Mouse (Mus musculus): ENCODE results near the gene Sgtb. TPM values are rescaled to one million over a fixed set of nuclear protein-coding genes. Genes with fewer than 3 reads are reported as not detected.

The Sgtb gene
- polyA plus RNA-seq, 1 experiment from 2014 or later: 32.5 TPM

- H3K4me2 ChIP-seq (ENCODE audit: low read length): no peak overlapping the region
- H3K9ac ChIP-seq (ENCODE audit: low read depth, low read length): no peak overlapping the region
- no peaks in the 10 kb centered on the region for H3K4me1 ChIP-seq (ENCODE audit: control insufficient read depth, insufficient read depth, low read depth, low read length)
- H3K4me3 ChIP-seq (ENCODE audit: low read length): no peak overlapping the region
- no peaks in the 10 kb centered on the region for H3K9me3 ChIP-seq (ENCODE audit: control insufficient read depth, low read length)
- ATAC-seq: no peak
- no peak overlapping the region for H3K27ac ChIP-seq (ENCODE audit: low read depth, low read length)
- WGBS: 90% methylated on average over 7 of the region's 7 CpGs
- H3K27me3 ChIP-seq (replicated peaks; ENCODE audit: control insufficient read depth, insufficient read depth, low read length): no peaks in the 10 kb centered on the region
- H3K36me3 ChIP-seq (ENCODE audit: control insufficient read depth, insufficient read depth, low read length): peaks cover 10% of the 10 kb centered on the region
Observed at GRCm38 (mm10) chr13:104155106-104155505, 45.6 kb downstream of the Sgtb start.

DNA sequence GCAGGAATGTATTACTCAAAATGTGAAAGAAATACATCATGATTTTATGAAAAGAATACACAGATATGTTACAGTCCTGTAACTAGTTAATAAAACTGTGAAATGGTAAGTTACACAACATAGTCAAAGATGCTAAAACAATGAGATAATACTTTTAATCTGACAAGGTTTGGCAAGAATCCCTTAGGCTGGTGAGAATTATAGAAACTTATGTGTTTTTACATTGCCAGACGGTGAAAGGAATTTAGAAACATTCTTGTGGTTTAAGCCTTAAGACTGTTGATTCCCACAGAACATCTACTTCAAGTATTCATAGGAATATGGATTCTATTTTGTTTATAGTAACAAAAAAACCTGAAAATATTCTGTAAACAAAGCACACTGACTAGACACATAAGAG, 46.1 kb downstream of the Sgtb start:
- Histone ChIP-seq H3K27ac (ENCODE audit: low read depth, low read length) (no peak overlapping the region), H3K9ac (ENCODE audit: low read depth, low read length) (no peak overlapping the region), H3K4me2 (ENCODE audit: low read length) (no peak overlapping the region), H3K4me3 (ENCODE audit: low read length) (no peak overlapping the region), H3K36me3 (ENCODE audit: control insufficient read depth, insufficient read depth, low read length) (peaks cover 10% of the 10 kb centered on the region), H3K9me3 (ENCODE audit: control insufficient read depth, low read length) (no peaks in the 10 kb centered on the region), H3K4me1 (ENCODE audit: control insufficient read depth, insufficient read depth, low read depth, low read length) (no peaks in the 10 kb centered on the region), H3K27me3 (replicated peaks; ENCODE audit: control insufficient read depth, insufficient read depth, low read length) (no peaks in the 10 kb centered on the region)
- ATAC-seq: no peak
- 96% methylated on average over 1 of the region's 1 CpGs for WGBS

- H3K4me3 ChIP-seq (ENCODE audit: low read length): no peak overlapping the region
- no peak overlapping the region for H3K4me2 ChIP-seq (ENCODE audit: low read length)
- H3K27me3 ChIP-seq (replicated peaks; ENCODE audit: control insufficient read depth, insufficient read depth, low read length): no peaks in the 10 kb centered on the region
- peaks cover 10% of the 10 kb centered on the region for H3K36me3 ChIP-seq (ENCODE audit: control insufficient read depth, insufficient read depth, low read length)
- H3K27ac ChIP-seq (ENCODE audit: low read depth, low read length): no peak overlapping the region
- peaks cover 3% of the 10 kb centered on the region; the same call in 1 of the 2 replicates for H3K4me1 ChIP-seq (ENCODE audit: control insufficient read depth, insufficient read depth, low read depth, low read length)
- 91% methylated on average over 5 of the region's 5 CpGs for WGBS
- no peak for ATAC-seq
- peaks cover 3% of the 10 kb centered on the region for H3K9me3 ChIP-seq (ENCODE audit: control insufficient read depth, low read length)
- H3K9ac ChIP-seq (ENCODE audit: low read depth, low read length): no peak overlapping the region
Observed at GRCm38 (mm10) chr13:104171711-104172110, 62.2 kb downstream of the Sgtb start.

DNA sequence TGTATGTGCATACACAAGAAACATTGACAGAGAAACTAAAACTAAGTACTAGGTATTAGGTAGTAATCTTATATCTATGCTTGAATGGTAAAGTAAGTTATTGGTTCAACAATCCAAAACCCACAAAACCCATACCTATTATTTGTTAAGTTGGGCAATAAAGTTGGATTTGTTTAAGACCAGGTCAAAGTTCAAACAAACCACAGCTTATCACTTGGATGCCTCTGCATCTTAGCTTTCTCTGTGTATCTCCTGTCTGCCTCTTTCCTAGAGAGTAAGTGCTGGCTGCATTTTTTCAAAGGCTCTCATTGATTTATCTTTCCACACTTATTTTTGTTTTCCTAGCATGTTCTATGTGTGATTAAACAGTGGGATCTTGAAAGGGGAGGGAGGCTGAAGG, 63.0 kb downstream of the Sgtb start:
- Histone ChIP-seq H3K4me1 (ENCODE audit: control insufficient read depth, insufficient read depth, low read depth, low read length) (peaks cover 8% of the 10 kb centered on the region), H3K9me3 (ENCODE audit: control insufficient read depth, low read length) (peaks cover 3% of the 10 kb centered on the region), H3K27ac (ENCODE audit: low read depth, low read length) (no peak overlapping the region), H3K9ac (ENCODE audit: low read depth, low read length) (no peak overlapping the region), H3K4me3 (ENCODE audit: low read length) (no peak overlapping the region), H3K27me3 (replicated peaks; ENCODE audit: control insufficient read depth, insufficient read depth, low read length) (no peaks in the 10 kb centered on the region), H3K4me2 (ENCODE audit: low read length) (no peak overlapping the region), H3K36me3 (ENCODE audit: control insufficient read depth, insufficient read depth, low read length) (peaks cover 10% of the 10 kb centered on the region)
- ATAC-seq: no peak

DNA sequence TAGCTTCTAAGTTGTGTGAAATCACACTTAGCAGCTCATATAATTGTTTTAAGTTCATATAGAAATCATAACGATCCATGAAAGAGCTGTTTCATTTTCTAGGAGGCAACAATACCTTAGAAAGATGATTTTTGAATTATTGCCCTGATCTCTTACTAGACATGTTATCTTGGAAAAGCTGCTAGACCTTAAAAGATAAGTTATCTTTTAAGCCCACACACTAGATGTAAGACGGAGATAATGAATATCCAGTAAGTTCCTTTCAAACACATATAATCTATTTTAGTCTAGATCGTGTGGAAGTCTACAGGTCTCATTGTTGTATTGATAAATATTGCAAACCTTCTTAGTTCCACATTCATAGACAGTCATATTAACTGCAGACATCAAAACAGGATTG, 67.3 kb downstream of the Sgtb start:
- H3K4me1 ChIP-seq (ENCODE audit: control insufficient read depth, insufficient read depth, low read depth, low read length): peaks cover 13% of the 10 kb centered on the region
- H3K27me3 ChIP-seq (replicated peaks; ENCODE audit: control insufficient read depth, insufficient read depth, low read length): no peaks in the 10 kb centered on the region
- H3K27ac ChIP-seq (ENCODE audit: low read depth, low read length): no peak overlapping the region
- H3K4me2 ChIP-seq (ENCODE audit: low read length): peak overlapping the region; percentile 54
- H3K36me3 ChIP-seq (ENCODE audit: control insufficient read depth, insufficient read depth, low read length): no peaks in the 10 kb centered on the region
- no peak overlapping the region for H3K9ac ChIP-seq (ENCODE audit: low read depth, low read length)
- H3K9me3 ChIP-seq (ENCODE audit: control insufficient read depth, low read length): no peaks in the 10 kb centered on the region
- WGBS: 81% methylated on average over 3 of the region's 3 CpGs
- peak overlapping the region; percentile 28; the same call in 1 of the 2 replicates for H3K4me3 ChIP-seq (ENCODE audit: low read length)
- ATAC-seq: no peak

DNA sequence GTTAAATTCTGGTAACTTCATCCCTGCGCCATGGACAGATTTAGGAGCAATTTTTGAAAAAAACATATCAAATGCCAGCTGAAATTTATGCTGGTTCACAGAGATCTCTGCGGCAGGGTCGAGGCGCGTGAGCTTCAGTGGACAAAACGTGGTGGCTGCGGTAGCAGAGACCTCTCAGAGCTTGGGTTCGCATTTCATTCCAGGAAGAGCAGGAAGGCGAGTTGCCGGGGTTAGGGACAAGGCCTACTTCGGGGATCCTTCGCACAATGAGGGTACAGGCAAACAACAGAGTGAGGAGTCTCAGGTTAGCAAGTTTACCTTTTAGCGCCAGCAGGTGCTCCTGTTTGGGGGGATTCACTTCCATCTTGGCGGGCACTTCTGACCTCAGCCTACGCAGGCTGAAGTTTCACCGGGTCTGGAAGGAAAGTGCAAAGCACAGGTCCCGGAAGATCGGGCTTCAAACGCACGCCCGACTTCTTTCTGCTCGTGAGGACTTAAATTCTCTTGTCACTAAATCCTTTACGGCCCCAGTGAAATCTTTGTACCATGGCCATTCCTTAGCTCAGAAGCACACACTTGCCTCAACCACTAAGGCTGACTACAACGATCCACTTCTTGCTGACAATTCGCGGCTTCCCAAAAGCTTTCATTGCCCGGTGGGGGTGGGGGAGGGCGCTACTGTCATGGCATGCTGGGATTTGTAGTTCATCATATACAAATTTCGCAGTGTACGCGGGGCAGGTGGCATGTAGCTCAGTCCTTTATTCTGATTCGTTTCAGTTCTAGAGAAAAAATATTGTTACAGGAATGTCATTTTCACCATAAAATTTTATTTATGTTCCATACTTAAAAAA, 68.5 kb downstream of the Sgtb start, which contains the start of gene Trappc13:
Trappc13 (minus strand) TSS at position 674 of the 854 bp plus-strand sequence.
- Histone ChIP-seq H3K36me3 (ENCODE audit: control insufficient read depth, insufficient read depth, low read length) (no peaks in the 10 kb centered on the region), H3K4me3 (ENCODE audit: low read length) (peak within 1 kb of the TSS; percentile 82), H3K9me3 (ENCODE audit: control insufficient read depth, low read length) (no peaks in the 10 kb centered on the region), H3K4me2 (ENCODE audit: low read length) (peak within 1 kb of the TSS; percentile 75), H3K27ac (ENCODE audit: low read depth, low read length) (peak within 1 kb of the TSS; percentile 85), H3K9ac (ENCODE audit: low read depth, low read length) (peak within 1 kb of the TSS; percentile 97), H3K27me3 (replicated peaks; ENCODE audit: control insufficient read depth, insufficient read depth, low read length) (no peaks in the 10 kb centered on the region), H3K4me1 (ENCODE audit: control insufficient read depth, insufficient read depth, low read depth, low read length) (peaks cover 13% of the 10 kb centered on the region)
- ATAC-seq: peak; percentile 95
- under 1% methylated on average over 32 of the region's 32 CpGs for WGBS

DNA sequence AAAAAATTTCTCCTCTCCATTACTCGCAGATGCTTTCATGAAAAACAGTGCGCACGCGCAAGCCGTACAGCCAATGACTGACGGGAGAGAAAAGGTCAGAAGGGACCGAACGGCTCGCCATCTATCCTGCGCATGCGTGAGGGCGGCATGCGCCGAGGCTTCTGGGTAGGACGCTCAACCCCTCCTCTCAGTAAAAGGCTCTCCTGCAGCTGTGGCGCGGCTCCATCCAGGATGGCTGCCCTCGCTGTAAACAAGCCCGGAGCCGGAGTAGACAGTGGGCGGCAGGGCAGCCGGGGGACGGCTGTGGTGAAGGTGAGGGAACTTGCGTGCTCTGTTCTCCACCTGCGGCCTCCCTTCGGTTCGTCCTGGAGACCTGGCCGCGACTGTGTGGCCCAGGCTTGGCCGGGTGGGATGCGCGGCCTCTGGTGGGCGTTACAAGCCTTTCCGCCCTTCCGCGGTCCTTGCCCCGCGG, 69.1 kb downstream of the Sgtb start, which contains the start of gene Trim23:
Trim23 (plus strand) TSS at position 148 of the 472 bp plus-strand sequence.
- Histone ChIP-seq H3K27me3 (replicated peaks; ENCODE audit: control insufficient read depth, insufficient read depth, low read length) (no peaks in the 10 kb centered on the region), H3K9me3 (ENCODE audit: control insufficient read depth, low read length) (no peaks in the 10 kb centered on the region)

DNA sequence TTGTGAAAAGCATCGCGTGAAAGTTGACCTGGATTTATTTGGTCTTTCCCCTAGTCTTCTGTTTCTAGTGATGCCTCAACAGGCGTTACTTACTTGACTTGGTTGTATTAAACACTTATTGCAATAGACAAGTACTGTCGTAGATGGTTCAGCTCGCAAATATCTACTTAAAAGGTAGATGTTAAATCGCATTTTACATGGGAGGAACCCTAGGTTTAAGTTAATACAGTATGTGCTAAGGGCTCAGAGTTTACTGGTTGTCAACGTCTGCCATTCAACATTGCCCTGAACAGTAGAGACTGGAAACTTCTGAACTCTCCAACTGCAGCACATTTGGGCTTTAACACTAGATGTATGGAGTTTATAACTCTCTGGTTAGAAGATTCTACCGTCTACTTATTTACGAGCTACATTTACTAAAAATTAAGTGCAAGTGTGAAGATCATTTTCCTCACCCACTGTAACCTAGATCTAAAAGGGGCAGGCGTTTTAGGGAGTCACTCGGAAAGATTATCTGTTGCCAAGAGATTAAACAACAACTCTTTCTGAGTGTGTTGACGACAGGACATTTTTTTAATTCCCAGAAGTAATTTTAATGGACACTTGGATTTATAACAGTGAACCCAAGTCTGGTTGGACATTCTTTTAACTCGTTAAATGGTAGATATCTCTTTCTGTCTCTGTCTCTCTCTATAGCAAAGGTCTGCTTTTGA, 69.8 kb downstream of the Sgtb start:
- no peak for ATAC-seq

More for the DNA sequence above, 69.1 kb downstream of the Sgtb start, which contains the start of gene Trim23:
- Histone ChIP-seq H3K27ac (ENCODE audit: low read depth, low read length) (peak within 1 kb of the TSS; percentile 85), H3K4me1 (ENCODE audit: control insufficient read depth, insufficient read depth, low read depth, low read length) (peaks cover 13% of the 10 kb centered on the region), H3K4me2 (ENCODE audit: low read length) (peak within 1 kb of the TSS; percentile 75), H3K4me3 (ENCODE audit: low read length) (peak within 1 kb of the TSS; percentile 82), H3K36me3 (ENCODE audit: control insufficient read depth, insufficient read depth, low read length) (no peaks in the 10 kb centered on the region), H3K9ac (ENCODE audit: low read depth, low read length) (peak within 1 kb of the TSS; percentile 97)
- 1% methylated on average over 38 of the region's 38 CpGs for WGBS
- peak; percentile 98 for ATAC-seq

GRCm38 (mm10) chr13:104187357-104187756, 77.8 kb downstream of the Sgtb start:
- H3K36me3 ChIP-seq (ENCODE audit: control insufficient read depth, insufficient read depth, low read length): peaks cover 13% of the 10 kb centered on the region
- no peak overlapping the region for H3K27ac ChIP-seq (ENCODE audit: low read depth, low read length)
- 96% methylated on average over 4 of the region's 4 CpGs for WGBS
- H3K4me1 ChIP-seq (ENCODE audit: control insufficient read depth, insufficient read depth, low read depth, low read length): no peaks in the 10 kb centered on the region
- no peak overlapping the region for H3K4me2 ChIP-seq (ENCODE audit: low read length)
- no peak for ATAC-seq
- no peak overlapping the region for H3K9ac ChIP-seq (ENCODE audit: low read depth, low read length)
- no peaks in the 10 kb centered on the region for H3K9me3 ChIP-seq (ENCODE audit: control insufficient read depth, low read length)
- no peaks in the 10 kb centered on the region for H3K27me3 ChIP-seq (replicated peaks; ENCODE audit: control insufficient read depth, insufficient read depth, low read length)
- H3K4me3 ChIP-seq (ENCODE audit: low read length): no peak overlapping the region

More for the DNA sequence above, 69.8 kb downstream of the Sgtb start:
- Histone ChIP-seq H3K4me2 (ENCODE audit: low read length) (peak overlapping the region; percentile 75), H3K9me3 (ENCODE audit: control insufficient read depth, low read length) (no peaks in the 10 kb centered on the region), H3K27me3 (replicated peaks; ENCODE audit: control insufficient read depth, insufficient read depth, low read length) (no peaks in the 10 kb centered on the region), H3K9ac (ENCODE audit: low read depth, low read length) (peak overlapping the region; percentile 97), H3K36me3 (ENCODE audit: control insufficient read depth, insufficient read depth, low read length) (no peaks in the 10 kb centered on the region), H3K27ac (ENCODE audit: low read depth, low read length) (peak overlapping the region; percentile 85), H3K4me3 (ENCODE audit: low read length) (peak overlapping the region; percentile 82), H3K4me1 (ENCODE audit: control insufficient read depth, insufficient read depth, low read depth, low read length) (peaks cover 13% of the 10 kb centered on the region)
- 25% methylated on average over 13 of the region's 13 CpGs for WGBS
